Mouse (Mus musculus): ENCODE data around the gene Gm10428.
A peak's percentile ranks its signal among the peaks of the same experiment; 100 is the strongest.
"Not testable (repeated sequence)": the region's sequence is repeated elsewhere in the genome, so short reads cannot be mapped to it uniquely, and the experiment has no call there.

Gm10428 gene

GRCm38 (mm10) chr11:62752780-62753179 is at the start of gene Gm10428:
Gm10428 (plus strand) TSS chr11:62753100.
- no peak for DNase-seq (ENCODE audit: low read depth in 1 of 2, low spot score in 2 of 2)

- DNase-seq (ENCODE audit: low read depth in 1 of 2, low spot score in 2 of 2) = no peak
Observed at GRCm38 (mm10) chr11:62706141-62706540, 46.8 kb upstream of the Gm10428 start.

GRCm38 (mm10) chr11:62708252-62708651 is 44.6 kb upstream of the Gm10428 start:
- no peak for DNase-seq (ENCODE audit: low read depth in 1 of 2, low spot score in 2 of 2)

- no peak for DNase-seq (ENCODE audit: low read depth in 1 of 2, low spot score in 2 of 2)
Observed at GRCm38 (mm10) chr11:62710657-62711056, 42.2 kb upstream of the Gm10428 start.

- DNase-seq (ENCODE audit: low read depth in 1 of 2, low spot score in 2 of 2) = no peak
Observed at GRCm38 (mm10) chr11:62728276-62728675, 24.6 kb upstream of the Gm10428 start.

- DNase-seq (ENCODE audit: low read depth in 1 of 2, low spot score in 2 of 2) = peak in 1 of 2 experiments; percentile 25
Observed at GRCm38 (mm10) chr11:62731311-62732021, 21.4 kb upstream of the Gm10428 start, which contains the start of gene Zfp287. Zfp287 (minus strand) TSS chr11:62731905.

GRCm38 (mm10) chr11:62732022-62732387 is 20.9 kb upstream of the Gm10428 start:
- no peak for DNase-seq (ENCODE audit: low read depth in 1 of 2, low spot score in 2 of 2)

- DNase-seq (ENCODE audit: low read depth in 1 of 2, low spot score in 2 of 2) = no peak
Observed at GRCm38 (mm10) chr11:62732665-62733064, 20.2 kb upstream of the Gm10428 start.

- DNase-seq (ENCODE audit: low read depth in 1 of 2, low spot score in 2 of 2) = no peak
Observed at GRCm38 (mm10) chr11:62741186-62741585, 11.7 kb upstream of the Gm10428 start.

GRCm38 (mm10) chr11:62742261-62742957 is 10.5 kb upstream of the Gm10428 start:
- DNase-seq (ENCODE audit: low read depth in 1 of 2, low spot score in 2 of 2) = no peak

- peak in 1 of 2 experiments; percentile 49 for DNase-seq (ENCODE audit: low read depth in 1 of 2, low spot score in 2 of 2)
Observed at GRCm38 (mm10) chr11:62744103-62744502, 8.8 kb upstream of the Gm10428 start.

- peak in 1 of 2 experiments; percentile 37 for DNase-seq (ENCODE audit: low read depth in 1 of 2, low spot score in 2 of 2)
Observed at GRCm38 (mm10) chr11:62746001-62746533, 6.8 kb upstream of the Gm10428 start.

- DNase-seq (ENCODE audit: low read depth in 1 of 2, low spot score in 2 of 2) = no peak
Observed at GRCm38 (mm10) chr11:62747227-62747626, 5.7 kb upstream of the Gm10428 start.

GRCm38 (mm10) chr11:62748062-62748461 is 4.8 kb upstream of the Gm10428 start:
- no peak for DNase-seq (ENCODE audit: low read depth in 1 of 2, low spot score in 2 of 2)

- DNase-seq (ENCODE audit: low read depth in 1 of 2, low spot score in 2 of 2) = not testable (repeated sequence)
Observed at GRCm38 (mm10) chr11:62749445-62749844, 3.5 kb upstream of the Gm10428 start.

GRCm38 (mm10) chr11:62752191-62752590 is 709 bp upstream of the Gm10428 start:
- DNase-seq (ENCODE audit: low read depth in 1 of 2, low spot score in 2 of 2) = no peak

- DNase-seq (ENCODE audit: low read depth in 1 of 2, low spot score in 2 of 2) = peak; percentile 73 to 81
Observed at GRCm38 (mm10) chr11:62756456-62757142, 3.7 kb downstream of the Gm10428 start.

GRCm38 (mm10) chr11:62757143-62757507 is 4.2 kb downstream of the Gm10428 start:
- no peak for DNase-seq (ENCODE audit: low read depth in 1 of 2, low spot score in 2 of 2)

- DNase-seq (ENCODE audit: low read depth in 1 of 2, low spot score in 2 of 2) = no peak
Observed at GRCm38 (mm10) chr11:62757906-62758305, 5.0 kb downstream of the Gm10428 start.

GRCm38 (mm10) chr11:62758491-62758890 is 5.6 kb downstream of the Gm10428 start:
- no peak for DNase-seq (ENCODE audit: low read depth in 1 of 2, low spot score in 2 of 2)

- DNase-seq (ENCODE audit: low read depth in 1 of 2, low spot score in 2 of 2) = no peak
Observed at GRCm38 (mm10) chr11:62760755-62761457, 8.0 kb downstream of the Gm10428 start.

All from monocyte, adult 2 months (primary cell).